Mouse (Mus musculus) ES-E14 (cell line): ENCODE results near the gene Tppp. TPM values are rescaled to one million over a fixed set of nuclear protein-coding genes. Genes with fewer than 3 reads are reported as not detected.

Experiments used
- DNase-seq: peaks from one replicate; pipeline ENCODE4 v3.0.0-alpha.2; 2013; ENCODE audit warnings: low read depth, low spot score
- H3K27ac ChIP-seq: 2 replicates; pipeline ENCODE4 v1.5.1; 2012; ENCODE audit warnings: low read depth, mild to moderate bottlenecking, low read length, moderate library complexity, mixed read lengths; ENCODE audit not compliant: poor library complexity, insufficient read depth, severe bottlenecking
- H3K36me3 ChIP-seq: 2 replicates; pipeline ENCODE4 v1.6.1; 2012; ENCODE audit warnings: mild to moderate bottlenecking, low read length, moderate library complexity, mixed read lengths; ENCODE audit not compliant: control insufficient read depth, poor library complexity, insufficient read depth, severe bottlenecking
- H3K4me1 ChIP-seq, 2 experiments: fragments of 150-350 bp in 1 of 2; sonication (generic) in 1 of 2; 2 replicates each; pipeline ENCODE4 v1.6.1; 2012; ENCODE audit warnings: low read length in 2 of 2, mild to moderate bottlenecking in 1 of 2, mixed read lengths in 1 of 2; ENCODE audit not compliant: control insufficient read depth in 2 of 2, insufficient read depth in 2 of 2, poor library complexity in 1 of 2
- H3K4me3 ChIP-seq, 2 experiments: fragments of 150-350 bp in 1 of 2; sonication (generic) in 1 of 2; 2 replicates each; pipeline ENCODE4 v1.5.1; 2012; ENCODE audit warnings: low read length in 2 of 2, low read depth in 1 of 2, mild to moderate bottlenecking in 1 of 2, mixed read lengths in 1 of 2; ENCODE audit not compliant: insufficient read depth in 1 of 2, poor library complexity in 1 of 2, severe bottlenecking in 1 of 2
- H3K9ac ChIP-seq: 2 replicates; pipeline ENCODE4 v1.6.1; 2012; ENCODE audit warnings: low read depth, mild to moderate bottlenecking, low read length, mixed read lengths; ENCODE audit not compliant: poor library complexity, insufficient read depth, severe bottlenecking
- H3K9me3 ChIP-seq: fragments of 150-350 bp; sonication (generic); 2 replicates; pipeline ENCODE4 v1.6.1; 2012; ENCODE audit warnings: low read depth, mild to moderate bottlenecking, low read length; ENCODE audit not compliant: control insufficient read depth, insufficient read depth
- CHD2 ChIP-seq: IDR thresholded peaks from 2 replicates; pipeline ENCODE4 v1.6.1; 2014; ENCODE audit warnings: mild to moderate bottlenecking, low read depth, low read length, inconsistent platforms
- HCFC1 ChIP-seq: IDR thresholded peaks from 2 replicates; pipeline ENCODE4 v1.6.1; 2012; ENCODE audit warnings: low read length, inconsistent platforms, borderline replicate concordance; ENCODE audit not compliant: insufficient read depth
- MAFK ChIP-seq: IDR thresholded peaks from 2 replicates; pipeline ENCODE4 v1.6.1; 2014; ENCODE audit warnings: mild to moderate bottlenecking, low read depth, low read length, inconsistent platforms; ENCODE audit not compliant: insufficient read depth
- ZC3H11A ChIP-seq: IDR thresholded peaks from 2 replicates; pipeline ENCODE4 v1.6.1; 2012; ENCODE audit warnings: low read depth, mild to moderate bottlenecking, inconsistent platforms, low read length, borderline replicate concordance
- ZNF384 ChIP-seq: IDR thresholded peaks from 2 replicates; pipeline ENCODE4 v1.6.1; 2012; ENCODE audit warnings: low read depth, low read length, inconsistent platforms
- in situ Hi-C, 2 experiments: fragments of 600-800 bp; cut with MboI; formaldehyde crosslinking; loops; one replicate each; pipeline ENCODE4 v1.15.1; 2025; ENCODE audit warnings: low sequenced_read_pairs in 2 of 2, inconsistent platforms in 1 of 2; ENCODE audit not compliant: unreplicated experiment in 2 of 2
- total RNA-seq: library from RNA; depleted of rRNA; stranded (reverse); fragments of 300-350 nt; gene quantifications from 2 replicates; pipeline ENCODE4 v1.2.3, GENCODE M21; 2012

Gene Tppp
- total RNA-seq, 1 experiment, result 0.22 TPM

DNA sequence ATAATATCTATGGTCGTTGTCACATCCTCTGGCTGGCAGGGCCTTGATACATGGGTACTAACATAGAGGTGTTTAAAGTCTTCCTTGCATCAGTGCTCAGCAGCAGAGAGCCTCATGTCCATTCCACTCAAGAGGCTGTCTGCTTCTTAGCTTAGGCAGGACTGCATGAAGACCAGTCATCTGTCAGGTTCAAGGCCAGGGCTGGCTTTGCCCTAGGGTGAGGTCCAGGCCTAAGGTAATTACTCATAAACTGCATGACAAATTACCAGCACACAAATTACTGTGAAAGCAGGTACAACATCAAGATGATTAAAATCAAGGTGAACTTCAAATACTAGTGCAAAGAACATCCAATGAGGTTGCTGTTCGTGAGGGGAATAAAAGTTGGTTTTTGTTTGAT is 26.6 kb downstream of the Tppp start:
- Histone ChIP-seq H3K27ac (no peak overlapping the region), H3K9me3 (no peaks in the 10 kb centered on the region), H3K9ac (no peak overlapping the region), H3K4me3 (no peak overlapping the region), H3K4me1 (no peaks in the 10 kb centered on the region), H3K36me3 (peaks cover 12% of the 10 kb centered on the region)
- DNase-seq, result no peak
- TF ChIP-seq ZNF384 (no peak), ZC3H11A (no peak)
- in situ Hi-C loops, result no loop called here

GRCm38 (mm10) chr13:74039926-74040325 is 30.7 kb downstream of the Tppp start:
- no peak for DNase-seq

DNA sequence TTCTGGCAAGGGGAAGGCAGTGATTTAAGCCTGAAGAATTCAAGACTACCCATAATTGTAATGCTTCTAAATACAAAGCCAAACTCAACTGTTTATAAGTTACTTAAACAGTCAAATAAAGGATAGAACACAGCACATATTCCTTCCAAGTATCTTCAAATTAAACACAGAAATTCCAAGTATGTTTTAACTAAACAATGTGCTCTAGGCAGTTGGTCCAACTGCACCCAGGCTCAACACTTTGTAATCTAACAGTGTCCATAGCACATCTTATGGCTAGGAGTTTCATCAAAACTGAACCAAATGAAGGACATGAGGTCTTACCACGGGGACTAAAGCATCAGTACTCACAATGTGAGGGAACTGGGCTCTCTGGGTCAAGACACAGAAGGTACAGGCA is 47.0 kb downstream of the Tppp start:
- DNase-seq, result no peak
- Histone ChIP-seq H3K4me1 (no peaks in the 10 kb centered on the region), H3K4me3 (no peak overlapping the region), H3K9me3 (no peaks in the 10 kb centered on the region), H3K36me3 (peaks cover 9% of the 10 kb centered on the region), H3K27ac (no peak overlapping the region), H3K9ac (no peak overlapping the region)
- in situ Hi-C loops, result no loop called here
- no peak for TF ChIP-seq MAFK
- TF ChIP-seq ZNF384, result no peak
- no peak for TF ChIP-seq CHD2
- TF ChIP-seq ZC3H11A, result no peak
- no peak for TF ChIP-seq HCFC1

More at GRCm38 (mm10) chr13:74039926-74040325, 30.7 kb downstream of the Tppp start:
- no peak overlapping the region for H3K9ac ChIP-seq
- no peak overlapping the region for H3K27ac ChIP-seq
- H3K4me1 ChIP-seq, result no peaks in the 10 kb centered on the region
- no peak for TF ChIP-seq CHD2
- no peak for TF ChIP-seq HCFC1
- no peak for TF ChIP-seq ZNF384
- TF ChIP-seq ZC3H11A, result no peak
- TF ChIP-seq MAFK, result no peak
- H3K4me3 ChIP-seq, result no peak overlapping the region
- peaks cover 18% of the 10 kb centered on the region for H3K36me3 ChIP-seq
- no peaks in the 10 kb centered on the region for H3K9me3 ChIP-seq
- in situ Hi-C loops, result no loop called here

- Histone ChIP-seq H3K4me1 (no peaks in the 10 kb centered on the region), H3K36me3 (peaks cover 9% of the 10 kb centered on the region), H3K9ac (no peak overlapping the region), H3K4me3 (no peak overlapping the region), H3K27ac (no peak overlapping the region), H3K9me3 (no peaks in the 10 kb centered on the region)
- no peak for DNase-seq
- in situ Hi-C loops, result no loop called here
- no peak for TF ChIP-seq ZC3H11A
- no peak for TF ChIP-seq MAFK
- no peak for TF ChIP-seq CHD2
- TF ChIP-seq ZNF384, result no peak
- TF ChIP-seq HCFC1, result no peak
Observed at GRCm38 (mm10) chr13:74058081-74058480, 48.9 kb downstream of the Tppp start.

GRCm38 (mm10) chr13:74061613-74062377 is 52.6 kb downstream of the Tppp start, which contains the start of gene Cep72:
Gene Cep72 (minus strand): TSS chr13:74062299.
- Histone ChIP-seq H3K4me3 (peak within 1 kb of the TSS; percentile 96 to 100), H3K27ac (peak within 1 kb of the TSS; percentile 87; the same call in 1 of the 2 replicates), H3K4me1 (no peaks in the 10 kb centered on the region), H3K9me3 (no peaks in the 10 kb centered on the region), H3K9ac (peak within 1 kb of the TSS; percentile 100), H3K36me3 (peaks cover 7% of the 10 kb centered on the region)
- in situ Hi-C loops, result no loop called here
- DNase-seq, result peak; percentile 87
- no peak for TF ChIP-seq MAFK
- TF ChIP-seq HCFC1, result no peak
- TF ChIP-seq ZC3H11A, result no peak
- TF ChIP-seq ZNF384, result peak; percentile 35
